Mouse (Mus musculus): Measurements from ENCODE around the gene Jmjd1c.

Gene Jmjd1c

GRCm38 (mm10) chr10:67072600-67072999, 23.3 kb upstream of the Jmjd1c start:
- DNase-seq: no peak

GRCm38 (mm10) chr10:67073577-67073976, 22.3 kb upstream of the Jmjd1c start:
- DNase-seq: no peak

- peak; percentile 47 to 61 for DNase-seq
Observed at GRCm38 (mm10) chr10:67075931-67076878, 19.7 kb upstream of the Jmjd1c start.

GRCm38 (mm10) chr10:67079030-67079429, 16.9 kb upstream of the Jmjd1c start:
- no peak for DNase-seq

- no peak for DNase-seq
Observed at GRCm38 (mm10) chr10:67081206-67082007, 14.5 kb upstream of the Jmjd1c start.

- no peak for DNase-seq
Observed at GRCm38 (mm10) chr10:67082531-67082930, 13.4 kb upstream of the Jmjd1c start.

- DNase-seq: no peak
Observed at GRCm38 (mm10) chr10:67083446-67084166, 12.3 kb upstream of the Jmjd1c start.

- DNase-seq: no peak
Observed at GRCm38 (mm10) chr10:67085124-67085523, 10.8 kb upstream of the Jmjd1c start.

GRCm38 (mm10) chr10:67085916-67086315, 10.0 kb upstream of the Jmjd1c start:
- DNase-seq: no peak

- DNase-seq: no peak
Observed at GRCm38 (mm10) chr10:67087447-67088226, 8.3 kb upstream of the Jmjd1c start.

GRCm38 (mm10) chr10:67090611-67091010, 5.3 kb upstream of the Jmjd1c start:
- DNase-seq: no peak

GRCm38 (mm10) chr10:67094922-67095321, 1.0 kb upstream of the Jmjd1c start:
- no peak for DNase-seq

GRCm38 (mm10) chr10:67096621-67097436, 904 bp downstream of the Jmjd1c start, which contains the start of gene Reep3:
TSS of gene Reep3 (minus strand) at chr10:67096945.
- DNase-seq: peak; percentile 80 to 87

- peak in 1 of 2 experiments; percentile 47 for DNase-seq
Observed at GRCm38 (mm10) chr10:67097437-67098150, 1.7 kb downstream of the Jmjd1c start.

GRCm38 (mm10) chr10:67098408-67099050, 2.6 kb downstream of the Jmjd1c start:
- peak in 1 of 2 experiments; percentile 46 for DNase-seq

GRCm38 (mm10) chr10:67099183-67099929, 3.4 kb downstream of the Jmjd1c start:
- DNase-seq: no peak

GRCm38 (mm10) chr10:67100011-67100661, 4.2 kb downstream of the Jmjd1c start:
- peak in 1 of 2 experiments; percentile 50 for DNase-seq

GRCm38 (mm10) chr10:67100831-67101251, 4.9 kb downstream of the Jmjd1c start:
- no peak for DNase-seq
